Mouse (Mus musculus) midbrain, embryonic 11.5 days (tissue): ENCODE data around the gene Nat9. TPM values are rescaled to one million over a fixed set of nuclear protein-coding genes. Genes with fewer than 3 reads are reported as not detected.

Experiments used
- ATAC-seq: fragments of 200-750 bp; cut with Nextera tagmentation; 2 replicates; pipeline ENCODE4 v1.8.0; 2017; ENCODE audit warnings: moderate TSS enrichment, moderate library complexity; ENCODE audit not compliant: low FRiP score
- DNase-seq: peaks from one replicate; pipeline ENCODE4 v3.0.0; 2015; ENCODE audit warnings: low spot score; ENCODE audit errors: missing footprints
- H3K27ac ChIP-seq: fragments of 300-500 bp; sonication (generic); 2 replicates; pipeline ENCODE4 v1.5.1; 2014; ENCODE audit warnings: low read depth, low read length
- H3K27me3 ChIP-seq: fragments of 300-500 bp; sonication (generic); 2 replicates; pipeline ENCODE4 v1.6.1; 2014; ENCODE audit warnings: mild to moderate bottlenecking, low read length, moderate library complexity, mixed read lengths; ENCODE audit not compliant: control insufficient read depth, insufficient read depth
- H3K36me3 ChIP-seq: fragments of 300-500 bp; sonication (generic); 2 replicates; pipeline ENCODE4 v1.6.1; 2014; ENCODE audit warnings: mild to moderate bottlenecking, low read length, moderate library complexity, mixed read lengths; ENCODE audit not compliant: control insufficient read depth, insufficient read depth
- H3K4me1 ChIP-seq: fragments of 300-500 bp; sonication (generic); 2 replicates; pipeline ENCODE4 v1.6.1; 2014; ENCODE audit warnings: low read length; ENCODE audit not compliant: control insufficient read depth, insufficient read depth
- H3K4me2 ChIP-seq: fragments of 300-500 bp; sonication (generic); 2 replicates; pipeline ENCODE4 v1.6.1; 2014; ENCODE audit warnings: mild to moderate bottlenecking, moderate library complexity
- H3K4me3 ChIP-seq: fragments of 300-500 bp; sonication (generic); 2 replicates; pipeline ENCODE4 v1.5.1; 2014; ENCODE audit warnings: low read depth, low read length
- H3K9ac ChIP-seq: fragments of 300-500 bp; sonication (generic); 2 replicates; pipeline ENCODE4 v1.6.1; 2014; ENCODE audit warnings: low read length
- H3K9me3 ChIP-seq: fragments of 300-500 bp; sonication (generic); 2 replicates; pipeline ENCODE4 v1.6.1; 2016; ENCODE audit warnings: low read length; ENCODE audit not compliant: control insufficient read depth
- WGBS: fragments of 180-500 bp; shearing (Covaris S2); extraction: QIAGEN DNeasy Blood & Tissue Kit; methylation state at CpG from one replicate; pipeline ENCODE4 v1.1.7; 2014; 5-methylcytosine and 5-hydroxymethylcytosine counted together
- polyA plus RNA-seq: library from polyadenylated mRNA; unstranded; fragments of >200 nt; fragmentation: Nextera tagmentation; extraction: Ambion mirVana; gene quantifications from 2 replicates; pipeline ENCODE4 v1.2.1, GENCODE M21; 2014

Nat9 gene
- polyA plus RNA-seq, 1 experiment from 2014 or later: 17.7 TPM

- 15% methylated on average over 12 of the region's 12 CpGs for WGBS
- H3K27ac ChIP-seq: no peak overlapping the region
- no peaks in the 10 kb centered on the region for H3K27me3 ChIP-seq
- H3K4me2 ChIP-seq: no peak overlapping the region
- ATAC-seq (peak; percentile 77), DNase-seq (peak; percentile 98)
- H3K9me3 ChIP-seq: no peaks in the 10 kb centered on the region
- no peaks in the 10 kb centered on the region for H3K4me1 ChIP-seq
- H3K9ac ChIP-seq: no peak overlapping the region
- no peaks in the 10 kb centered on the region for H3K36me3 ChIP-seq
- no peak overlapping the region for H3K4me3 ChIP-seq
Observed at GRCm38 (mm10) chr11:115202316-115202715, 14.7 kb upstream of the Nat9 start.

GRCm38 (mm10) chr11:115200520-115200919, 12.9 kb upstream of the Nat9 start:
- H3K9ac ChIP-seq: no peak overlapping the region
- H3K4me1 ChIP-seq: no peaks in the 10 kb centered on the region
- no peak overlapping the region for H3K4me2 ChIP-seq
- H3K27ac ChIP-seq: no peak overlapping the region
- H3K36me3 ChIP-seq: no peaks in the 10 kb centered on the region
- ATAC-seq (no peak), DNase-seq (no peak)
- H3K27me3 ChIP-seq: no peaks in the 10 kb centered on the region
- H3K9me3 ChIP-seq: no peaks in the 10 kb centered on the region
- H3K4me3 ChIP-seq: no peak overlapping the region
- WGBS: 95% methylated on average over 4 of the region's 4 CpGs

GRCm38 (mm10) chr11:115198932-115199384, 11.3 kb upstream of the Nat9 start:
- ATAC-seq: no peak
- H3K4me1 ChIP-seq: no peaks in the 10 kb centered on the region

GRCm38 (mm10) chr11:115197558-115197957, 9.9 kb upstream of the Nat9 start:
- Histone ChIP-seq H3K9me3 (no peaks in the 10 kb centered on the region), H3K36me3 (no peaks in the 10 kb centered on the region), H3K4me3 (no peak overlapping the region), H3K4me1 (no peaks in the 10 kb centered on the region), H3K27me3 (no peaks in the 10 kb centered on the region), H3K9ac (no peak overlapping the region), H3K4me2 (no peak overlapping the region), H3K27ac (no peak overlapping the region)
- WGBS: 80% methylated on average over 8 of the region's 8 CpGs
- no peak for DNase-seq
- no peak for ATAC-seq

More at GRCm38 (mm10) chr11:115198932-115199384, 11.3 kb upstream of the Nat9 start:
- Histone ChIP-seq H3K4me3 (no peak overlapping the region), H3K4me2 (no peak overlapping the region), H3K36me3 (no peaks in the 10 kb centered on the region), H3K9me3 (no peaks in the 10 kb centered on the region), H3K9ac (no peak overlapping the region), H3K27me3 (no peaks in the 10 kb centered on the region), H3K27ac (no peak overlapping the region)
- no peak for DNase-seq
- WGBS: 81% methylated on average over 12 of the region's 12 CpGs

GRCm38 (mm10) chr11:115195933-115196332, 8.3 kb upstream of the Nat9 start:
- H3K36me3 ChIP-seq: no peaks in the 10 kb centered on the region
- no peak overlapping the region for H3K4me3 ChIP-seq
- no peaks in the 10 kb centered on the region for H3K9me3 ChIP-seq
- WGBS: 93% methylated on average over 5 of the region's 5 CpGs
- no peaks in the 10 kb centered on the region for H3K4me1 ChIP-seq
- no peak overlapping the region for H3K27ac ChIP-seq
- no peak overlapping the region for H3K9ac ChIP-seq
- H3K27me3 ChIP-seq: no peaks in the 10 kb centered on the region
- H3K4me2 ChIP-seq: no peak overlapping the region
- ATAC-seq (no peak), DNase-seq (no peak)

- no peak overlapping the region for H3K4me2 ChIP-seq
- no peaks in the 10 kb centered on the region for H3K27me3 ChIP-seq
- H3K4me1 ChIP-seq: no peaks in the 10 kb centered on the region
- H3K27ac ChIP-seq: no peak overlapping the region
- H3K9ac ChIP-seq: no peak overlapping the region
- WGBS: 85% methylated on average over 6 of the region's 6 CpGs
- no peak for ATAC-seq
- no peaks in the 10 kb centered on the region for H3K9me3 ChIP-seq
- DNase-seq: no peak
- H3K36me3 ChIP-seq: no peaks in the 10 kb centered on the region
- no peak overlapping the region for H3K4me3 ChIP-seq
Observed at GRCm38 (mm10) chr11:115194693-115195092, 7.0 kb upstream of the Nat9 start.

- H3K27ac ChIP-seq: no peak overlapping the region
- H3K36me3 ChIP-seq: no peaks in the 10 kb centered on the region
- H3K4me3 ChIP-seq: no peak overlapping the region
- WGBS: 75% methylated on average over 9 of the region's 9 CpGs
- no peak for DNase-seq
- H3K9me3 ChIP-seq: no peaks in the 10 kb centered on the region
- H3K4me2 ChIP-seq: no peak overlapping the region
- no peaks in the 10 kb centered on the region for H3K27me3 ChIP-seq
- ATAC-seq: no peak
- H3K4me1 ChIP-seq: peaks cover 6% of the 10 kb centered on the region; the same call in 1 of the 2 replicates
- H3K9ac ChIP-seq: no peak overlapping the region
Observed at GRCm38 (mm10) chr11:115192180-115192579, 4.5 kb upstream of the Nat9 start.

GRCm38 (mm10) chr11:115189304-115189703, 1.6 kb upstream of the Nat9 start:
- WGBS: 94% methylated on average over 6 of the region's 6 CpGs
- ATAC-seq (no peak), DNase-seq (no peak)
- Histone ChIP-seq H3K27me3 (no peaks in the 10 kb centered on the region), H3K36me3 (no peaks in the 10 kb centered on the region), H3K9me3 (no peaks in the 10 kb centered on the region), H3K4me3 (no peak overlapping the region), H3K4me2 (no peak overlapping the region), H3K4me1 (peaks cover 10% of the 10 kb centered on the region; the same call in 1 of the 2 replicates), H3K27ac (no peak overlapping the region), H3K9ac (no peak overlapping the region)

- H3K4me3 ChIP-seq: no peak overlapping the region
- 89% methylated on average over 13 of the region's 13 CpGs for WGBS
- peaks cover 10% of the 10 kb centered on the region; the same call in 1 of the 2 replicates for H3K4me1 ChIP-seq
- ATAC-seq: no peak
- no peaks in the 10 kb centered on the region for H3K27me3 ChIP-seq
- no peak overlapping the region for H3K4me2 ChIP-seq
- no peak overlapping the region for H3K9ac ChIP-seq
- no peak overlapping the region for H3K27ac ChIP-seq
- no peaks in the 10 kb centered on the region for H3K36me3 ChIP-seq
- no peak for DNase-seq
- H3K9me3 ChIP-seq: no peaks in the 10 kb centered on the region
Observed at GRCm38 (mm10) chr11:115188539-115189231, 1.0 kb upstream of the Nat9 start.
